In genomic region chr11:50371399-50371841, GRCm38 (mm10) we compare ENCODE assay signal across 7 mouse cellular contexts. TPM values are rescaled to one million over a fixed set of nuclear protein-coding genes. Genes with fewer than 3 reads are reported as not detected.
A peak's percentile ranks its signal among the peaks of the same experiment; 100 is the strongest.
DNase-seq lines count a peak whose midpoint lies in the region; ATAC-seq lines count a peak whose summit lies in the region.

No protein-coding gene starts in this region.

- intact Hi-C loops in left cerebral cortex, postnatal 14 days (cut with DNase I) = no loop called here

- peak; percentile 88 for ATAC-seq in erythroid progenitor cell, adult 5-6 weeks (replicated peaks; ENCODE audit: low FRiP score, poor library complexity, severe bottlenecking)
- ATAC-seq in hematopoietic stem cell, adult 5-6 weeks (replicated peaks in 1 of 2; ENCODE audit: insufficient read depth in 1 of 2, low FRiP score in 2 of 2, low TSS enrichment in 1 of 2, low read depth in 1 of 2, poor library complexity in 2 of 2, severe bottlenecking in 2 of 2) = peak; percentile 62 to 78; a peak in 2 of 4 replicates
- peak; percentile 78 for ATAC-seq in megakaryocyte progenitor cell, adult 5-6 weeks (replicated peaks; ENCODE audit: poor library complexity)

- DNase-seq in Muller cell, postnatal 12 days (ENCODE audit: inconsistent ontology term) = peak; percentile 48
- peak; percentile 63 for DNase-seq in c-Kit-positive CD71-negative TER-119-negative erythroid progenitor cells, embryonic 14.5 days (ENCODE audit: low read depth)
- DNase-seq in left cerebral cortex, postnatal 14 days (ENCODE audit: low spot score in 2 of 2) = peak; percentile 46 to 58
- peak; percentile 62 for DNase-seq in right cerebral cortex, postnatal 14 days

RNA-seq across cellular contexts. Expression of gene Hnrnph1, which starts 5.4 kb away (rescaled TPM):
- total RNA-seq in erythroid progenitor cell, adult 5-6 weeks (2015; ENCODE audit: low replicate concordance) = 456 and 552 TPM in 2 replicates
- 368 and 428 TPM in 2 replicates for total RNA-seq in erythroid progenitor cell, adult 5-6 weeks (2017; ENCODE audit: low replicate concordance)
- 1,107 and 1,206 TPM in 2 replicates for total RNA-seq in hematopoietic stem cell, adult 5-6 weeks (2017)
- 100 to 1,000 TPM; 201 to 225 TPM for total RNA-seq in left cerebral cortex, postnatal 14 days (2021)
- 748 and 912 TPM in 2 replicates for total RNA-seq in megakaryocyte progenitor cell, adult 5-6 weeks (2015)
- 703 and 864 TPM in 2 replicates for total RNA-seq in megakaryocyte progenitor cell, adult 5-6 weeks (2017)

RNA-seq across cellular contexts. Expression of gene Cby3, which starts 17.2 kb away (rescaled TPM):
- total RNA-seq in erythroid progenitor cell, adult 5-6 weeks (2015; ENCODE audit: low replicate concordance) = not detected in 2 replicates
- not detected in 2 replicates for total RNA-seq in erythroid progenitor cell, adult 5-6 weeks (2017; ENCODE audit: low replicate concordance)
- total RNA-seq in hematopoietic stem cell, adult 5-6 weeks (2017) = not detected in 2 replicates
- total RNA-seq in left cerebral cortex, postnatal 14 days (2021) = not detected
- not detected in 2 replicates for total RNA-seq in megakaryocyte progenitor cell, adult 5-6 weeks (2015)
- 0.29 TPM in 1 of 2 replicates, not detected in the other for total RNA-seq in megakaryocyte progenitor cell, adult 5-6 weeks (2017)

RNA-seq across cellular contexts. Expression of gene Canx, which starts 45.9 kb away (rescaled TPM):
- total RNA-seq in erythroid progenitor cell, adult 5-6 weeks (2015; ENCODE audit: low replicate concordance) = 160 and 173 TPM in 2 replicates
- total RNA-seq in erythroid progenitor cell, adult 5-6 weeks (2017; ENCODE audit: low replicate concordance) = 455 and 477 TPM in 2 replicates
- total RNA-seq in hematopoietic stem cell, adult 5-6 weeks (2017) = 717 and 931 TPM in 2 replicates
- total RNA-seq in left cerebral cortex, postnatal 14 days (2021) = 100 to 1,000 TPM; 404 to 407 TPM
- total RNA-seq in megakaryocyte progenitor cell, adult 5-6 weeks (2015) = 500 and 518 TPM in 2 replicates
- 1,173 and 1,480 TPM in 2 replicates for total RNA-seq in megakaryocyte progenitor cell, adult 5-6 weeks (2017)

RNA-seq across cellular contexts. Expression of gene Rufy1, which starts 59.5 kb away (rescaled TPM):
- 13.4 and 13.7 TPM in 2 replicates for total RNA-seq in erythroid progenitor cell, adult 5-6 weeks (2015; ENCODE audit: low replicate concordance)
- 8.6 and 10.3 TPM in 2 replicates for total RNA-seq in erythroid progenitor cell, adult 5-6 weeks (2017; ENCODE audit: low replicate concordance)
- 40.5 and 43.5 TPM in 2 replicates for total RNA-seq in hematopoietic stem cell, adult 5-6 weeks (2017)
- 10 to 100 TPM; 25.5 to 25.8 TPM for total RNA-seq in left cerebral cortex, postnatal 14 days (2021)
- total RNA-seq in megakaryocyte progenitor cell, adult 5-6 weeks (2015) = 29.5 and 38.1 TPM in 2 replicates
- total RNA-seq in megakaryocyte progenitor cell, adult 5-6 weeks (2017) = 42.5 and 48.5 TPM in 2 replicates

Comparison
In these comparisons a context has a peak if more than half of its experiments do, and no peak if none do; other contexts are left out.
1. Peak in every context shown above with its lines: DNase-seq and ATAC-seq.